Mouse (Mus musculus): ENCODE data around the gene Pgpep1.

- TF ChIP-seq EP300 (IDR thresholded peaks at IDR 0.05; ENCODE audit: low read depth) = no peak
- TF ChIP-seq CTCF (IDR thresholded peaks at IDR 0.05; ENCODE audit: low read depth) = no peak
Observed at GRCm38 (mm10) chr8:70616645-70617044, 43.5 kb downstream of the Pgpep1 start.
